Mouse (Mus musculus): ENCODE measurements around the gene Cldn14.

DNA sequence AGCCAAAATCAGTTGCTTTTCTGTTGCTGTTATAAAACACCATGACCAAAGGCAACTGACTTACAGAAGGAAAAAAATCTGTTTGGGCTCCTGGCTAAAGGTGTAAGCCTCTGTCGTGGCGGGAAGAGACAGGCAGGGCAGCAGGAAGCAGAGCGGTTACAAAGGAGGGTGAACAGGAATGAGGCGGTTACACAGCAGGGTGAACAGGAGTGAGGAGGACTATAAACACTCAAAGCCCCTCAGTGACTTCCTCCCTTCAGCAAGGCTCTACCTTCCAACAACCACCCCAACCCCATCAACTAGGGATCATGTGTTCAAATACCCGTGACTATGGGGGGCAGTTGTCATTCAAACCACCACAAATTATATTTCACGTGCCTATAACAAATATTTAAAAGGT is 5.2 kb downstream of the Cldn14 start:
- TF ChIP-seq ZNF384 (IDR thresholded peaks at IDR 0.05; ENCODE audit: low read depth, low read length) (no peak), CHD2 (IDR thresholded peaks at IDR 0.05; ENCODE audit: low read depth, low read length) (no peak)

Data from ES-E14 (cell line).